Mouse (Mus musculus) hindbrain, postnatal 0 days (tissue): ENCODE measurements around the gene Adamtsl1. TPM values are rescaled to one million over a fixed set of nuclear protein-coding genes. Genes with fewer than 3 reads are reported as not detected.

Source experiments
- ATAC-seq: fragments of 200-750 bp; cut with Nextera tagmentation; 2 replicates; pipeline ENCODE4 v1.8.0; 2017; ENCODE audit warnings: mild to moderate bottlenecking, moderate TSS enrichment, moderate library complexity
- DNase-seq: peaks from one replicate; pipeline ENCODE4 v3.0.0-alpha.2; 2015; ENCODE audit warnings: low spot score
- H3K27ac ChIP-seq: fragments of 300-500 bp; sonication (generic); 2 replicates; pipeline ENCODE4 v1.5.1; 2014; ENCODE audit warnings: mild to moderate bottlenecking
- H3K27me3 ChIP-seq: fragments of 300-500 bp; sonication (generic); 2 replicates; pipeline ENCODE4 v1.6.1; 2014; ENCODE audit warnings: low read length, mixed read lengths; ENCODE audit not compliant: insufficient read depth
- H3K36me3 ChIP-seq: fragments of 300-500 bp; sonication (generic); 2 replicates; pipeline ENCODE4 v1.6.1; 2014; ENCODE audit warnings: low read length, mixed read lengths; ENCODE audit not compliant: insufficient read depth
- H3K4me1 ChIP-seq: fragments of 300-500 bp; sonication (generic); 2 replicates; pipeline ENCODE4 v1.6.1; 2014; ENCODE audit warnings: antibody characterized with exemption, low read length, mixed read lengths; ENCODE audit not compliant: insufficient read depth
- H3K4me2 ChIP-seq: fragments of 300-500 bp; sonication (generic); 2 replicates; pipeline ENCODE4 v1.6.1; 2014; ENCODE audit warnings: low read depth, mild to moderate bottlenecking, low read length, moderate library complexity, mixed read lengths
- H3K4me3 ChIP-seq: fragments of 300-500 bp; sonication (generic); 2 replicates; pipeline ENCODE4 v1.5.1; 2014; ENCODE audit warnings: low read length
- H3K9ac ChIP-seq: fragments of 300-500 bp; sonication (generic); replicated peaks from 2 replicates; pipeline ENCODE4 v1.6.1; 2014; ENCODE audit warnings: mild to moderate bottlenecking, low read length, moderate library complexity, mixed read lengths
- H3K9me3 ChIP-seq: fragments of 300-500 bp; sonication (generic); 2 replicates; pipeline ENCODE4 v1.6.1; 2016; ENCODE audit warnings: low read length, mixed read lengths
- CTCF ChIP-seq: IDR thresholded peaks from 2 replicates; pipeline ENCODE4 v1.5.1; 2016; ENCODE audit warnings: antibody characterized with exemption, control low read depth, low read depth
- WGBS: fragments of 180-500 bp; shearing (Covaris S2); extraction: QIAGEN DNeasy Blood & Tissue Kit; methylation state at CpG from one replicate; pipeline ENCODE4 v1.1.7; 2014; 5-methylcytosine and 5-hydroxymethylcytosine counted together
- polyA plus RNA-seq: library from polyadenylated mRNA; unstranded; fragments of >200 nt; fragmentation: Nextera tagmentation; extraction: Ambion mirVana; gene quantifications from 2 replicates; pipeline ENCODE4 v1.2.1, GENCODE M21; 2015
- total RNA-seq: library from RNA; depleted of rRNA; stranded (reverse); fragments of >200 nt; gene quantifications from 2 replicates; pipeline ENCODE4 v1.2.3, GENCODE M21; 2014

The Adamtsl1 gene
- total and polyA plus RNA-seq, 2 experiments from 2014 or later = 8.0 to 13.4 TPM

DNA sequence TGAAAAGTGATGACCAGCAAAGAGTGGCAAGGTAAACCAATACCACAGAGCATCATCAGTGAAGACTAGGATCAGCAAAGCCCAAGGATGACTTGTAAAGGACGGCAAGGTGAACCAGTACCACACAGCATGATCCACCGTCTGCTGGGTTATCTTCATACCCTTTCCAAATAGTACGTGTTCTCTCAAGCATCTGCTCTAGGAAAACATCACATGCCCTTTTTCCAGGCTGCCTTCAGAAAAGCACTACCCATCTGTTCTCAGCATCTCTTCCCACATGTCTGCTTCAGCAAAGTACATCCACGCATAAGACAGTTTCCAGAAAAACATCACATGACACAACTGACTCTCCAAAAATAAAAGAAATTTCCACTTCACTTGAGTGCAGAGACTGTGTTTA lies 408.8 kb downstream of the Adamtsl1 start:
- WGBS = 88% methylated on average over 4 of the region's 4 CpGs
- Histone ChIP-seq H3K4me1 (no peaks in the 10 kb centered on the region), H3K9me3 (no peaks in the 10 kb centered on the region), H3K36me3 (no peaks in the 10 kb centered on the region), H3K27ac (no peak overlapping the region), H3K9ac (no peak overlapping the region), H3K4me2 (no peak overlapping the region), H3K4me3 (no peak overlapping the region), H3K27me3 (no peaks in the 10 kb centered on the region)
- ATAC-seq (no peak), DNase-seq (no peak)
- TF ChIP-seq CTCF = no peak

DNA sequence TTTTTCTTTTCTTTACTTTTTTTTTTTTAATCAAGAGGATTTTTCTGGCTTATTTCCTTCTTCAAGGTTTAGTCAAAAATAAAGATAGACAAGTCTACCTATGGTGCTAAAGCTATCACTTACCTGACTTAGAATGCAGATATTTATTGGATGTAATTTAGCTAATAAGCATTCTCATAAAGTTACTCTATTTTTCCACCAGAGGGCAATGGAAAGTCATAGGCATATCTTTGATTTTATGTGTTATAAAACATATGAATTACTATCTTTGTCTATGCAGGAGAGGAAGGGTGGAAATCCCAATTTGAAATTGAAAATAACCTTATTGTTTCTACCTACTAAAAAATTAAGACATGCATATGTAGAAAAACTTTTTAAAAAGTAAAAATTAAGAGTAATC lies 418.2 kb downstream of the Adamtsl1 start:
- Histone ChIP-seq H3K36me3 (no peaks in the 10 kb centered on the region), H3K4me3 (no peak overlapping the region), H3K9me3 (no peaks in the 10 kb centered on the region), H3K27me3 (no peaks in the 10 kb centered on the region), H3K27ac (no peak overlapping the region), H3K4me1 (no peaks in the 10 kb centered on the region), H3K4me2 (no peak overlapping the region), H3K9ac (no peak overlapping the region)
- DNase-seq = peak; percentile 20
- TF ChIP-seq CTCF = peak; percentile 42
- no peak for ATAC-seq

DNA sequence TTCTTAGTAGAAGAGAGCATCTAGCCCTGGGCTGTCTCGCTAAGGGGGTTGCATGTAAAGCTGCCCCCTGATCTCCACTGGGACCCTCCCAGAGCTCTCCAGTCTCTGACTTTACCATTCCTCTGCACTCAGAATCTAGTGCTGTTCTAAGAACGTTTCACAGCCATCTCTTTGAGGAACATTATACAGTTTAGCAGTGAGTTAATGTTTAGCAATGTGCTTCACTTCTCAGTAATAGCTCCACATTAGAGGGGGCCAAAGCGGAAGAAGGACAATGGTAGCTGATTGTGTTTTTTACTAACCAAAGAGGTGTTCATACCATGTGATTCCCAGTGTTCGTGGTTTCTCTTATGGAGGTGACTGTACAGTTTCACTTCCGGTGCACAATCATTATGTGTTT lies 425.5 kb downstream of the Adamtsl1 start:
- Histone ChIP-seq H3K4me2 (no peak overlapping the region), H3K9me3 (no peaks in the 10 kb centered on the region), H3K9ac (no peak overlapping the region), H3K27ac (no peak overlapping the region), H3K4me1 (no peaks in the 10 kb centered on the region), H3K27me3 (no peaks in the 10 kb centered on the region), H3K36me3 (no peaks in the 10 kb centered on the region), H3K4me3 (no peak overlapping the region)
- TF ChIP-seq CTCF = no peak
- ATAC-seq (no peak), DNase-seq (no peak)
- WGBS = 80% methylated on average over 5 of the region's 5 CpGs

GRCm38 (mm10) chr4:85941857-85942256 lies 427.9 kb downstream of the Adamtsl1 start:
- Histone ChIP-seq H3K27me3 (no peaks in the 10 kb centered on the region), H3K36me3 (no peaks in the 10 kb centered on the region), H3K4me3 (no peak overlapping the region), H3K4me1 (no peaks in the 10 kb centered on the region), H3K9ac (no peak overlapping the region), H3K4me2 (no peak overlapping the region), H3K9me3 (no peaks in the 10 kb centered on the region), H3K27ac (no peak overlapping the region)
- ATAC-seq (no peak), DNase-seq (no peak)
- WGBS = 79% methylated on average over 2 of the region's 2 CpGs
- no peak for TF ChIP-seq CTCF

- ATAC-seq = no peak
- no peaks in the 10 kb centered on the region for H3K27me3 ChIP-seq
- H3K4me3 ChIP-seq = no peak overlapping the region
- no peaks in the 10 kb centered on the region for H3K36me3 ChIP-seq
- H3K9ac ChIP-seq = no peak overlapping the region
- no peaks in the 10 kb centered on the region for H3K9me3 ChIP-seq
- no peaks in the 10 kb centered on the region for H3K4me1 ChIP-seq
- no peak for TF ChIP-seq CTCF
- DNase-seq = no peak
- no peak overlapping the region for H3K27ac ChIP-seq
- no peak overlapping the region for H3K4me2 ChIP-seq
- WGBS = 93% methylated on average over 4 of the region's 4 CpGs
These were observed 439.6 kb downstream of the Adamtsl1 start for GRCm38 (mm10) chr4:85953590-85953989.

GRCm38 (mm10) chr4:85955387-85955786 lies 441.4 kb downstream of the Adamtsl1 start:
- no peak overlapping the region for H3K4me3 ChIP-seq
- no peak for ATAC-seq
- no peak overlapping the region for H3K4me2 ChIP-seq
- H3K27me3 ChIP-seq = no peaks in the 10 kb centered on the region
- H3K9ac ChIP-seq = no peak overlapping the region
- H3K27ac ChIP-seq = no peak overlapping the region
- DNase-seq = no peak
- H3K36me3 ChIP-seq = no peaks in the 10 kb centered on the region
- 78% methylated on average over 3 of the region's 3 CpGs for WGBS
- no peaks in the 10 kb centered on the region for H3K9me3 ChIP-seq
- H3K4me1 ChIP-seq = no peaks in the 10 kb centered on the region
- no peak for TF ChIP-seq CTCF

GRCm38 (mm10) chr4:85957266-85957665 lies 443.3 kb downstream of the Adamtsl1 start:
- no peak overlapping the region for H3K9ac ChIP-seq
- no peaks in the 10 kb centered on the region for H3K9me3 ChIP-seq
- no peaks in the 10 kb centered on the region for H3K27me3 ChIP-seq
- TF ChIP-seq CTCF = no peak
- H3K27ac ChIP-seq = no peak overlapping the region
- no peak overlapping the region for H3K4me3 ChIP-seq
- ATAC-seq = no peak
- H3K36me3 ChIP-seq = no peaks in the 10 kb centered on the region
- H3K4me2 ChIP-seq = no peak overlapping the region
- no peaks in the 10 kb centered on the region for H3K4me1 ChIP-seq
- WGBS = 91% methylated on average over 4 of the region's 4 CpGs
- no peak for DNase-seq
